Mouse (Mus musculus) liver, embryonic 13.5 days (tissue): ENCODE measurements around the gene Galnt12. TPM values are rescaled to one million over a fixed set of nuclear protein-coding genes. Genes with fewer than 3 reads are reported as not detected.

ENCODE experiments used
- ATAC-seq: fragments of 200-750 bp; cut with Nextera tagmentation; 2 replicates; pipeline ENCODE4 v1.8.0; 2017; ENCODE audit warnings: low read depth, mild to moderate bottlenecking, moderate number of reproducible peaks, moderate library complexity
- DNase-seq: peaks from one replicate; pipeline ENCODE4 v3.0.0; 2022
- H3K27ac ChIP-seq: fragments of 300-500 bp; sonication (generic); 2 replicates; pipeline ENCODE4 v1.5.1; 2015; ENCODE audit warnings: moderate library complexity, mild to moderate bottlenecking, inconsistent platforms
- H3K27me3 ChIP-seq: fragments of 300-500 bp; sonication (generic); 2 replicates; pipeline ENCODE4 v1.6.1; 2015; ENCODE audit warnings: mild to moderate bottlenecking, inconsistent platforms
- H3K36me3 ChIP-seq: fragments of 300-500 bp; sonication (generic); 2 replicates; pipeline ENCODE4 v1.6.1; 2015; ENCODE audit warnings: mild to moderate bottlenecking, inconsistent platforms
- H3K4me1 ChIP-seq: fragments of 300-500 bp; sonication (generic); replicated peaks from 2 replicates; pipeline ENCODE4 v1.6.1; 2015; ENCODE audit warnings: inconsistent platforms
- H3K4me2 ChIP-seq: fragments of 300-500 bp; sonication (generic); 2 replicates; pipeline ENCODE4 v1.6.1; 2015; ENCODE audit warnings: inconsistent platforms, mild to moderate bottlenecking, moderate library complexity
- H3K4me3 ChIP-seq: fragments of 300-500 bp; sonication (generic); replicated peaks from 2 replicates; pipeline ENCODE4 v1.5.1; 2015; ENCODE audit warnings: mild to moderate bottlenecking, inconsistent platforms
- H3K9ac ChIP-seq: fragments of 300-500 bp; sonication (generic); 2 replicates; pipeline ENCODE4 v1.6.1; 2015; ENCODE audit warnings: mild to moderate bottlenecking, inconsistent platforms
- H3K9me3 ChIP-seq: fragments of 300-500 bp; sonication (generic); replicated peaks from 2 replicates; pipeline ENCODE4 v1.6.1; 2016; ENCODE audit warnings: inconsistent platforms
- WGBS: fragments of 180-500 bp; shearing (Covaris S2); methylation state at CpG from one replicate; pipeline ENCODE4 v1.1.7; 2015; ENCODE audit not compliant: insufficient replicate concordance; 5-methylcytosine and 5-hydroxymethylcytosine counted together
- polyA plus RNA-seq: library from polyadenylated mRNA; unstranded; fragments of >200 nt; fragmentation: Nextera tagmentation; extraction: Ambion mirVana; gene quantifications from 2 replicates; pipeline ENCODE4 v1.2.1, GENCODE M21; 2015

Gene Galnt12
- polyA plus RNA-seq, 1 experiment from 2014 or later = 0.40 TPM

DNA sequence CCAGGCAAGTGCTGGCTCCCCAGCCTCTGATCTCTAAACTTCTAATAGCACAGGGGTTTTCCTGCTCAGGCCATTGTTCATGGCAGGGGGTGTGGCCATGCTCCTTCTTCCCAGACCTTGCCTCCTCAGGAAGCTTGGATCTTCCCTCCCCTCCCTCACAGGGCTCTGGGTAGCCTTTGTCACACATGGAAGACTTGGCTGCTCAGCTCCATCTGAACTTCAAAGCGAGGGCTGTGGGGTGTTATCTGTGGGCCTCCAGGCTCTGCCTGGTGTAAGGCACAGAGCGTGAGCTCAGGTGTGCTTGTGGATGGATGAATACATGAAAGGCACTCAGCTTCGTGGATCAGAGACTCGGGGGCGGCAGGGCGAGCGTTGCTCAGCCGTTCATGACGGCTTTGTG lies 20.2 kb downstream of the Galnt12 start:
- WGBS = 53% methylated on average over 9 of the region's 9 CpGs
- ATAC-seq (no peak), DNase-seq (no peak)
- no peak overlapping the region for H3K4me3 ChIP-seq
- H3K27me3 ChIP-seq = no peaks in the 10 kb centered on the region
- no peaks in the 10 kb centered on the region for H3K4me1 ChIP-seq
- no peak overlapping the region for H3K9ac ChIP-seq
- no peak overlapping the region for H3K4me2 ChIP-seq
- no peak overlapping the region for H3K27ac ChIP-seq
- H3K9me3 ChIP-seq = no peaks in the 10 kb centered on the region
- H3K36me3 ChIP-seq = no peaks in the 10 kb centered on the region

DNA sequence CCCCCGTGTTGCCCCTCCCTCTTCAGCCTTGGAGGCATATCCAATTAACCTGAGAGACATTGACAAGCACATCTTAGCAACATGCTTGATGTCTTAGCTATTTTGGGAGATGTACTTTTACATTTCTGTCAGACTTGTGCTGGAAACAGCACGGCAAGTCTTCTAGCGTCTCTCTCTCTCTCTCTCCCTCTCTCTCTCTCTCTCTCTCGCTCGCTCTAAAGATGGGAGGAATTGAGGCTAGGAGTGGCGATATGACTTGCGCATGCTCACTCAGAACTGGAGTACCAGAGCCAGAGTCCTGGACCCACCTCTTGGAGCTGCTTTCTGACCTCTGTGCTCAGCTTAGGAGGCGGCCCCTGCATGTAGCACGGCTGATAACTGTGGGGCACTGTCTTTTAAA lies 20.9 kb downstream of the Galnt12 start:
- no peak for ATAC-seq
- Histone ChIP-seq H3K9me3 (no peaks in the 10 kb centered on the region), H3K27ac (no peak overlapping the region), H3K36me3 (no peaks in the 10 kb centered on the region), H3K4me2 (no peak overlapping the region), H3K27me3 (no peaks in the 10 kb centered on the region), H3K9ac (no peak overlapping the region), H3K4me1 (no peaks in the 10 kb centered on the region), H3K4me3 (no peak overlapping the region)
- no peak for DNase-seq
- 73% methylated on average over 9 of the region's 9 CpGs for WGBS

DNA sequence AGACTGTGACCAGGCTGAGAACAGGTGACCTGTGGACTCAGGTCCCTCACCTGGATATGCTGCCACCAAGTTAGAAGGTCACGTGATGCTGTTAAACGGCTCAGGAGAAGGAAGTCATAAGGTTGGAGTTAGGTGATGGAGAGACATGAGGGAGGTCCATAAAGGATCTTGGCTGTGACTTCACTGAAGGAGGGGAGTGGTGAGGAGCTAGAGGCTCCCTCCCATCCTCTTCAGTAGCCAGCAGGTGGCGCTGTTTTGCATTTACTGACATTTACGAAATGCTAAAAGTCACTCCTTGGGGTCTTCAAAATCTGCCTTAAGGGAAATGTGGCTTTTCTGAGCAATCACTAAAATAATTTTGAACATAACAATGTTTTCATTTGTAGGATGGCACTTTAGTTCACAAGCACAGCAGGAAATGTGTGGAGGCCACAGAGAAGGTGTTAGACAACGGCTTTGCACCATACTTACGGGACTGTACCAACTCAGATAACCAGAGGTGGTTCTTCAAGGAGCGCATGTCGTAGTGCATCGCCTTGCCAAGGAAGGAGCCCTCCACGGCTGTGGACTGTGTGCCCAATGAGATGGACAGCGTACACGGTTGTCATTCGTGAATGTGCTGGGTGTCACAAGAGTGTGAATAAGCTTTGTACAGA lies 30.5 kb downstream of the Galnt12 start:
- no peak overlapping the region for H3K4me2 ChIP-seq
- no peak for DNase-seq
- H3K27ac ChIP-seq = no peak overlapping the region
- H3K9me3 ChIP-seq = no peaks in the 10 kb centered on the region
- no peak for ATAC-seq
- no peaks in the 10 kb centered on the region for H3K4me1 ChIP-seq
- no peaks in the 10 kb centered on the region for H3K36me3 ChIP-seq
- 58% methylated on average over 13 of the region's 13 CpGs for WGBS
- no peak overlapping the region for H3K4me3 ChIP-seq
- no peak overlapping the region for H3K9ac ChIP-seq
- no peaks in the 10 kb centered on the region for H3K27me3 ChIP-seq

DNA sequence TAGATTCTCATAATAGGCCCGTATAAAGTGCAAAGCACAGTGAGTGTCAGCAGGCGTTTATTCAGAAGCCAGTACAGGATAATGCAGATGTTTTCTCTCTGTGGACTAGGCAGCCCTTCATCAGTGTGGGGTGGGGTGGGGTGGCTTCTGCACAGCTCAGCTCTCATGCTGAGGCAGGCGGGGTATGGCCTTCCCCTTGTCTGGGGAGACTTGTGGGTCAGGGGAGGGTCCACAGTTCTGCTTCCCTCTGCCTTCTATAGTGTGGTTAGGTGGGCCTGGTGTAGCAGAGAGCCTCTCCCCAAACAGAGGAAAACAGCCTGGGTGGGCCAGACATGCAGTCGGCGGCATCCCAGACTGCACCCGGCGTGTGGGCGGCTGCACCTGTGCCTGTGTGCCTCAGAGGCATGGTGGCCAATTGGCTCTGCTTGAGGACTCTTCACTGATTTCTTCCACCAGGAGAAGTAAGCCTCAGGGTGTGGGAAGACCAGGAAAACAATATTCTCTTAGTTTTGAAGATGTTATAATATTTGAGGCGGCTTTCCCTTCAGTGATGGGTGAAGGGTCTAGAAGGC lies 32.5 kb downstream of the Galnt12 start:
- no peaks in the 10 kb centered on the region for H3K36me3 ChIP-seq
- WGBS = 78% methylated on average over 9 of the region's 9 CpGs

DNA sequence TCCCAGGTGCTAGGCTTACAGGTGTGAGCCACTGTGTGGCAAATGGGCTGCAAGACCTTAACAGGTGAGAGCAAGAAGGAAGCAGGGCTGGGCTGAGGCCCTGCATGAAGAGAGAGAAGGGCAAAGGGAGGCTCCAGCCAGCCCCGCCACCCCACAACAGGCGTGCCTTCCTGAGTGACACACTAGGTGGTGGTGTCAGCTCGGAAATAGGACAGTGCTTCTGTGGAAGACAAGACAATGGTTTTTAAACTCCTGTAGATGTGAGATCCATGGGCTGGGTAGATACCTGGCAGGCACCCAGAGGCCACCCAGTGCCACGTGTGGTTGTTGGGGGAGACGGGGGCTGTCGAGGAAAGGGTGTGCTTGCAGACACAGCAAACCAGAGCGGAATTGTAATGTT lies 36.8 kb downstream of the Galnt12 start:
- H3K4me3 ChIP-seq = no peak overlapping the region
- no peak for ATAC-seq
- H3K9me3 ChIP-seq = no peaks in the 10 kb centered on the region
- no peaks in the 10 kb centered on the region for H3K36me3 ChIP-seq
- DNase-seq = no peak
- WGBS = 60% methylated on average over 7 of the region's 7 CpGs
- H3K27me3 ChIP-seq = no peaks in the 10 kb centered on the region
- H3K4me2 ChIP-seq = no peak overlapping the region
- H3K9ac ChIP-seq = no peak overlapping the region
- H3K4me1 ChIP-seq = no peaks in the 10 kb centered on the region
- H3K27ac ChIP-seq = no peak overlapping the region

More for the DNA sequence above, 32.5 kb downstream of the Galnt12 start:
- H3K4me1 ChIP-seq = no peaks in the 10 kb centered on the region
- H3K27ac ChIP-seq = no peak overlapping the region
- H3K9ac ChIP-seq = no peak overlapping the region
- H3K27me3 ChIP-seq = no peaks in the 10 kb centered on the region
- no peak overlapping the region for H3K4me3 ChIP-seq
- H3K4me2 ChIP-seq = no peak overlapping the region
- ATAC-seq = no peak
- H3K9me3 ChIP-seq = no peaks in the 10 kb centered on the region
- DNase-seq = no peak

DNA sequence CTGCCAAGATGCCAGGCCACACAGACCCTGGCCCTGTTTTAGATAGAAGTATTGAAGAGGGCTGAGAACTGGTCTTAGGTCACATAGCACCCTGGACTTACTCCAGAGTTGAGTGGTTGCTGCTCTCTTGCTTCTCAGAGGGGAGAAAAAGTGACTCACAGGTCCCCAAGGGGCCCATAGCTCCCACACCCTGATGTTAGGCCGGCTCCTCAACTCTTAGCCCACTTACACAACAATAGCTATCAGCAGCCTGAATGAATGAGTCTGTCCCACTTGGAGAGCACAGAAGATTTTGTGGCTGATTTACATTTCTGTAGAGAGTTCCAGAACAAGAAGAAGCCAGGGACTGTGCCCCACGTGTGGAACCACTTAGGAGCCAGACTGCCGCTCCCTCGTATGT lies 37.9 kb downstream of the Galnt12 start:
- DNase-seq (no peak), ATAC-seq (no peak)
- Histone ChIP-seq H3K9me3 (no peaks in the 10 kb centered on the region), H3K4me1 (no peaks in the 10 kb centered on the region), H3K27me3 (no peaks in the 10 kb centered on the region), H3K4me3 (no peak overlapping the region), H3K27ac (no peak overlapping the region), H3K36me3 (no peaks in the 10 kb centered on the region), H3K4me2 (no peak overlapping the region), H3K9ac (no peak overlapping the region)
- WGBS = 68% methylated on average over 4 of the region's 4 CpGs

DNA sequence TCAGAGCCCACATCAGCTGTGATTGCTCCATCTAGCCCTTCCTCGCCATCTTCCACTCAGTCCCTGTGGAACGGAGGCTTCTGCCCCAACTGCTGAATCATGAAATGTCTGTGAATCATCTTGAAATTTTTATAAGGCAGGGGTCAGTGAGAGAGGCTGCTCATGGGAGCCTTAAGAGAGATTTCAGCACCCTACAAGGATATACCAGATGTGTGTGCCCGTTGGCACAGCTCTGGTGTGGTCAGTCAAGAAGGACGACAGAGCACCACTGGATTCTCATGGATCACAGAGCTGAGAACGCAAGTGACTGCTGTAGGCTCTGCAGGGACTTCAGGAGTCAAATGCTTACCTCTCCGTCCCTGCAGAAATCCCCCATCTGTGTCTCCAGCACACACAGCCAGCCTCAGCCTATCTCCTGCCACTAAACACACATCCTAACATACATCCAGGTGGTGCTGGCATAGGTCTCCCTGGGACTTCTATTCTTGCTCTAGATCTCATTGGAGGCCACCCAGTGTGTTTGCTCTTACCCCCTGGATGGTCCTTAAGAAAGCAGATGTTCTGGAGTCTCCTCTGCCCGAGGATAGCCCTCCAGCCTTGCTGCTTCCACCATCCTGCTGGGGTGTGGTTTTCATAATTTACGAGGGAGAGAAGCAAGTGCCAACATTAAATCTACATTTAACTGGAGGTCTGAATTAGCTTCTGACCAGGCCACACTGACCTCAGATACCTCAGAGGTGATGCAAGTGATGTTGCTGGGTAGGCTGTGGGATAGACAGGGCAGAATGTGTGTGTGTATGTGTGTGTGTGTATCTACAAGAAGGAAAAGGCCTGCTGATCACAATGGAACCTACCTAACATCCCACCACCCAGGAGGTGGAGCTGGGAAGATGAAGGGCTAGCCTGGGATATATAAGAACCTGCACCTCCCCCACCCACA lies 38.7 kb downstream of the Galnt12 start:
- Histone ChIP-seq H3K9me3 (no peaks in the 10 kb centered on the region), H3K36me3 (no peaks in the 10 kb centered on the region), H3K4me2 (no peak overlapping the region), H3K4me3 (no peak overlapping the region), H3K9ac (no peak overlapping the region), H3K4me1 (no peaks in the 10 kb centered on the region), H3K27ac (no peak overlapping the region), H3K27me3 (no peaks in the 10 kb centered on the region)
- WGBS = 59% methylated on average over 8 of the region's 8 CpGs
- DNase-seq (no peak), ATAC-seq (no peak)

DNA sequence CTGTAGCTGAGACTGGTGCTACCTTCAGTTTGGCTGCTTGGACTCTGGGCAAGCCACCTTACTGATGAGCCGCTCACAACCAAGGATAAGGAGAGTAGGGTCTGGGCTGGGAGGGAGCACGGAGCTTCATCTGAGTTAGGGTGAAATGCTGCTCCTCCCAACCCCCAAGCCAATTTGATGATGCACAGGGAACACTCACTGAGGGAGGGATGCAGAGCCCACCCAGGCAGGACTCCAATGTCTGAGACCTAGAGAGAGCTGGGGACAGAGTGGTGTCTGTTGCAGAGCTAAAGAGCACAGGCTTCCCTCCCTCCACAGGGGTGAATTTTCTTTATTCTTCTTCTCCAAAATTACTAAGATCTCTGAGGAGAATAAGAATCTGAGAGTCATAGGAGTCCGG lies 40.2 kb downstream of the Galnt12 start:
- no peak overlapping the region for H3K4me3 ChIP-seq
- DNase-seq (no peak), ATAC-seq (no peak)
- H3K9me3 ChIP-seq = no peaks in the 10 kb centered on the region
- no peak overlapping the region for H3K9ac ChIP-seq
- no peaks in the 10 kb centered on the region for H3K27me3 ChIP-seq
- H3K36me3 ChIP-seq = no peaks in the 10 kb centered on the region
- no peaks in the 10 kb centered on the region for H3K4me1 ChIP-seq
- WGBS = 62% methylated on average over 3 of the region's 3 CpGs
- H3K4me2 ChIP-seq = no peak overlapping the region
- H3K27ac ChIP-seq = no peak overlapping the region

DNA sequence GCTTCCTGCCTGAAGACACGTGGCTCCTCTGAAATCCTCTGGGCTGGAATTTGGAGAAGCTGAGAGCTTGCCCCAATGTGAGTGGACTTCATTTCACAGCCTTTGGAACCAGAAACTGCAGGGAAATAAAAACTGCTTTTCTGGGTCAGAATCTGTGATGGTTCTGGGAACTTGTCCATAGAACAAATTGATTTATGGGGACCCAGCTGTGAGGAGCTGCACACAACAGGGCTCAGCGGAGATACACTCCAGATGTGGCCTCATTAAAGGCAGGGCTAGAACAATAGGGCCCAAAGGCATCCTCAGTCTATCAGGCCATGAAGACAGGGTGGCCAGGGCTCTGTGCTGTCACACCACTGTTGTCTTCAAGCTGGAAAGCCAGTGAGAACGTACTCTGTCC lies 40.7 kb downstream of the Galnt12 start:
- DNase-seq (no peak), ATAC-seq (no peak)
- H3K27me3 ChIP-seq = no peaks in the 10 kb centered on the region
- no peak overlapping the region for H3K4me3 ChIP-seq
- H3K4me1 ChIP-seq = no peaks in the 10 kb centered on the region
- no peak overlapping the region for H3K9ac ChIP-seq
- no peak overlapping the region for H3K4me2 ChIP-seq
- no peaks in the 10 kb centered on the region for H3K36me3 ChIP-seq
- no peaks in the 10 kb centered on the region for H3K9me3 ChIP-seq
- WGBS = 43% methylated on average over 3 of the region's 3 CpGs
- no peak overlapping the region for H3K27ac ChIP-seq

DNA sequence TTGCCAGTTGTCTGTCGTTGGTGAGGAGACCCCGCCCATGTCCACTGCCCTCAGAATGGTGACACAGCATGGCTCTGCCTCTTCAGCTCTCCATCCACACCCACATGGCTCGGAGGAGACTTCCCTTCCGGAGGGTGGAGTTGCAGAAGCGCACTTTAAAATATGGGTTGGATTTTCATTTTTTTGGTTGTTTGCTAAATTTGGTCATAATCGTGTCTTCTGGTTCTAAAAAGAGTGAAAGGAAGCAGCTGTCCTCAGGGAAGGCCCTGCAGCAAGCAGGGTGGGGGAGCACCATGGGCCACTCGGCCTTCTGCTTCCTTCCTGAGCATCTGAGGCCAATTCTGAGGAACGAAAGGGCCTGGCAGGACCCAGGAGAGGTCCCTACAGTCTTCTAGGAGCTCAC lies 45.0 kb downstream of the Galnt12 start:
- no peak for ATAC-seq
- no peak overlapping the region for H3K27ac ChIP-seq

DNA sequence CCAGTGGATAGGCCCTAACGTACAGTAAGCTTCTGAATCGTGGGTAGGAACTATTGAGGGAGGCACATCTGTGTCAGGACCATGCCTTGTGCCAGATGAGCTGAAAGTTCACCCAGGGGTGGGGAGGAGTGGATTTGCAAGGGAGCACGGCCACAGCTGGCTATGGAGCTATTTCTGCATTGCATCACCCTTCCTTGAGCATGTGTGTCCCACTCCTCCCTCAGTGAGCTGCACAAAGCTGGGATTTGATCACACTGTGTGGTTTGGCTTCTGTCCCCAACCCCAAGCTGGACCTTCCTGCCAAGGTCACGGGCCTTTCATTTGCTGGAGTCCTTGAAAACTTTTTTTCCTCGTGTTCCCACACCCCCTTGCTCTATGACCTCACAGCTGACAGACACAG lies 45.8 kb downstream of the Galnt12 start:
- Histone ChIP-seq H3K9me3 (no peaks in the 10 kb centered on the region), H3K9ac (no peak overlapping the region), H3K27ac (no peak overlapping the region), H3K36me3 (no peaks in the 10 kb centered on the region), H3K27me3 (no peaks in the 10 kb centered on the region), H3K4me2 (no peak overlapping the region), H3K4me3 (no peak overlapping the region), H3K4me1 (no peaks in the 10 kb centered on the region)
- DNase-seq (no peak), ATAC-seq (no peak)
- WGBS = 45% methylated on average over 5 of the region's 5 CpGs

More for the DNA sequence above, 45.0 kb downstream of the Galnt12 start:
- Histone ChIP-seq H3K9ac (no peak overlapping the region), H3K27me3 (no peaks in the 10 kb centered on the region), H3K4me1 (no peaks in the 10 kb centered on the region), H3K4me2 (no peak overlapping the region), H3K4me3 (no peak overlapping the region), H3K36me3 (no peaks in the 10 kb centered on the region), H3K9me3 (no peaks in the 10 kb centered on the region)
- no peak for DNase-seq
- WGBS = 41% methylated on average over 8 of the region's 8 CpGs
